ENCODE assay signal across 8 mouse cellular contexts in genomic region chr11:76540973-76541372, GRCm38 (mm10).
DNase-seq lines count a peak whose midpoint lies in the region; TF ChIP-seq lines count a peak whose summit lies in the region.

No protein-coding gene starts in this region.

- no peaks in the 10 kb centered on the region for H3K27me3 ChIP-seq in heart, embryonic 10.5 days (ENCODE audit: insufficient read depth, poor library complexity, severe bottlenecking)
- H3K27me3 ChIP-seq in thymus, adult 2 months (ENCODE audit: control insufficient read depth, insufficient read depth, low read length) = no peaks in the 10 kb centered on the region

- TF ChIP-seq POLR2A in thymus, adult 2 months (IDR thresholded peaks at IDR 0.05; ENCODE audit: control insufficient read depth, extremely low read depth, insufficient read depth, low read length, poor library complexity) = no peak

- H3K27ac ChIP-seq in heart, embryonic 10.5 days = no peak overlapping the region
- no peak overlapping the region for H3K27ac ChIP-seq in thymus, adult 2 months (ENCODE audit: control insufficient read depth, insufficient read depth, low read length)

- 0 out of 2 replicates have a peak, but pooled peaks cover 2% of the 10 kb centered on the region for H3K36me3 ChIP-seq in heart, embryonic 10.5 days
- H3K36me3 ChIP-seq in thymus, adult 2 months (ENCODE audit: control insufficient read depth, insufficient read depth, low read length) = no peaks in the 10 kb centered on the region

- 0 out of 2 replicates have a peak, but pooled peaks cover 10% of the 10 kb centered on the region for H3K4me1 ChIP-seq in heart, embryonic 10.5 days
- no peaks in the 10 kb centered on the region for H3K4me1 ChIP-seq in thymus, adult 2 months (replicated peaks; ENCODE audit: control insufficient read depth, insufficient read depth, low read length)

- peak; percentile 93 for DNase-seq in heart, adult 11 months
- DNase-seq in heart, embryonic 10.5 days (ENCODE audit: low spot score) = no peak
- peak; percentile 69 for DNase-seq in ZHBTc4 (ENCODE audit: low read depth, low spot score)
- DNase-seq in embryo, embryonic 10.5 days (ENCODE audit: low spot score) = peak; percentile 80
- DNase-seq in heart, postnatal 14 days = peak; percentile 75 to 87
- DNase-seq in left cerebral cortex, postnatal 14 days (ENCODE audit: low spot score in 2 of 2) = peak; percentile 55 to 71
- DNase-seq in monocyte, adult 2 months (ENCODE audit: low read depth in 1 of 2, low spot score in 2 of 2) = peak; percentile 36 to 53
- peak; percentile 72 for DNase-seq in thymus, adult 2 months

- 24% methylated on average over 1 of the region's 1 CpGs for WGBS in heart, embryonic 10.5 days
- 53% methylated on average over 1 of the region's 1 CpGs for WGBS in thymus, adult 2 months

- peak; percentile 71; the same call in 1 of the 2 replicates for TF ChIP-seq CTCF in thymus, adult 2 months (IDR thresholded peaks at IDR 0.05; ENCODE audit: borderline replicate concordance, control insufficient read depth, extremely low read depth, insufficient read depth, low read length, poor library complexity)

- H3K4me3 ChIP-seq in heart, embryonic 10.5 days = no peak overlapping the region
- no peak overlapping the region for H3K4me3 ChIP-seq in thymus, adult 2 months (ENCODE audit: control insufficient read depth, insufficient read depth, low read length)

- H3K9me3 ChIP-seq in heart, embryonic 10.5 days = no peaks in the 10 kb centered on the region

- intact Hi-C loops in heart, postnatal 14 days (cut with DNase I) = loop anchor here (10.0 kb wide), 1 partner anchor 104 kb away; no protein-coding TSS in a partner anchor
- intact Hi-C loops in left cerebral cortex, postnatal 14 days (cut with DNase I) = loop anchor here (1.0 kb wide), 1 partner anchor 37 kb away; no protein-coding TSS in a partner anchor
